In genomic region chr13:48717036-48717435, GRCm38 (mm10) we compare ENCODE assay signal across 22 mouse cellular contexts. TPM values are rescaled to one million over a fixed set of nuclear protein-coding genes. Genes with fewer than 3 reads are reported as not detected.
DNase-seq lines count a peak whose midpoint lies in the region; ATAC-seq and TF ChIP-seq lines count a peak whose summit lies in the region.
"Had no signal": no experiment of that assay in that cellular context is flagged by ENCODE, and none has a peak within 500 bp of the region (broad histone marks: within the 10 kb centered on the region; RNA-seq: fewer than 3 reads in every experiment).

No protein-coding gene starts in this region.

- ATAC-seq in stomach, embryonic 15.5 days (ENCODE audit: insufficient read depth, low FRiP score, low read depth), result peak; percentile 47; the same call in 1 of the 2 replicates
- ATAC-seq in inflammation-experienced regulatory T-cells, adult 6 months, result no peak
- ATAC-seq: CD4-positive, CD25-positive, alpha-beta regulatory T cell, adult 4 months; liver, embryonic 12.5 days; Patski had no signal

- TF ChIP-seq POLR2A in kidney, adult 2 months (IDR thresholded peaks at IDR 0.05; ENCODE audit: low read depth, low read length), result no peak

- H3K9me3 ChIP-seq in embryonic facial prominence, embryonic 10.5 days, result peaks cover 9% of the 10 kb centered on the region; the same call in 1 of the 2 replicates
- no peaks in the 10 kb centered on the region for H3K9me3 ChIP-seq in limb, embryonic 10.5 days (replicated peaks)
- no peaks in the 10 kb centered on the region for H3K9me3 ChIP-seq in stomach, embryonic 15.5 days
- H3K9me3 ChIP-seq: liver, embryonic 12.5 days had no signal

- DNase-seq in embryo, embryonic 10 days (ENCODE audit: low spot score), result peak; percentile 19
- DNase-seq in embryo, embryonic 9.5 days (ENCODE audit: extremely low spot score), result no peak
- peak; percentile 87 for DNase-seq in embryonic facial prominence, embryonic 10.5 days (ENCODE audit: low spot score)
- DNase-seq in limb, embryonic 10.5 days (ENCODE audit: low spot score), result peak; percentile 57
- DNase-seq in kidney, adult 2 months, result no peak
- DNase-seq in thymus, postnatal 36 days, result no peak
- DNase-seq: adrenal gland, postnatal 10 days; cerebellum, adult 11 months; cerebellum, postnatal 25 days; gastrocnemius, adult 2 months; heart, postnatal 4 days; lung, adult 2 months; lung, postnatal 4 days; right cerebral cortex, postnatal 25 days; thymus, postnatal 14 days had no signal

- H3K4me3 ChIP-seq in embryonic facial prominence, embryonic 10.5 days, result peak overlapping the region; percentile 4; the same call in 1 of the 2 replicates
- no peak overlapping the region; the same call in 1 of the 2 replicates for H3K4me3 ChIP-seq in limb, embryonic 10.5 days
- no peak overlapping the region for H3K4me3 ChIP-seq in stomach, embryonic 15.5 days (replicated peaks)
- no peak overlapping the region for H3K4me3 ChIP-seq in kidney, adult 2 months (ENCODE audit: insufficient read depth, low read depth, low read length)
- H3K4me3 ChIP-seq: gastrocnemius, adult 2 months; liver, embryonic 12.5 days had no signal

- 37% methylated on average over 16 of the region's 16 CpGs for WGBS in embryonic facial prominence, embryonic 10.5 days
- WGBS in limb, embryonic 10.5 days, result 28% methylated on average over 16 of the region's 16 CpGs
- WGBS in stomach, embryonic 15.5 days, result 15% methylated on average over 16 of the region's 16 CpGs
- WGBS in kidney, adult 2 months, result 44% methylated on average over 16 of the region's 16 CpGs

- H3K27me3 ChIP-seq in embryonic facial prominence, embryonic 10.5 days (replicated peaks; ENCODE audit: low read depth, poor library complexity, severe bottlenecking), result peaks cover 26% of the 10 kb centered on the region
- H3K27me3 ChIP-seq in limb, embryonic 10.5 days (ENCODE audit: low read depth, poor library complexity, severe bottlenecking), result peaks cover 18% of the 10 kb centered on the region; the same call in 1 of the 2 replicates
- H3K27me3 ChIP-seq in stomach, embryonic 15.5 days (replicated peaks), result no peaks in the 10 kb centered on the region
- H3K27me3 ChIP-seq in kidney, adult 2 months (replicated peaks; ENCODE audit: control insufficient read depth, insufficient read depth, low read length), result no peaks in the 10 kb centered on the region

- no peak overlapping the region for H3K9ac ChIP-seq in stomach, embryonic 15.5 days
- H3K9ac ChIP-seq: liver, embryonic 12.5 days had no signal

- peak overlapping the region; percentile 34 for H3K4me2 ChIP-seq in stomach, embryonic 15.5 days
- H3K4me2 ChIP-seq: liver, embryonic 12.5 days had no signal

- no peaks in the 10 kb centered on the region for H3K36me3 ChIP-seq in embryonic facial prominence, embryonic 10.5 days (replicated peaks)
- H3K36me3 ChIP-seq in limb, embryonic 10.5 days, result no peaks in the 10 kb centered on the region
- H3K36me3 ChIP-seq in stomach, embryonic 15.5 days, result no peaks in the 10 kb centered on the region
- H3K36me3 ChIP-seq in kidney, adult 2 months (ENCODE audit: control insufficient read depth, insufficient read depth, low read length), result no peaks in the 10 kb centered on the region
- H3K36me3 ChIP-seq: liver, embryonic 12.5 days had no signal

- no peak for TF ChIP-seq CTCF in kidney, adult 2 months (conservative IDR thresholded peaks at IDR 0.05; ENCODE audit: insufficient read depth, insufficient read length, low read depth, low read length)

- peaks cover 28% of the 10 kb centered on the region for H3K4me1 ChIP-seq in embryonic facial prominence, embryonic 10.5 days
- H3K4me1 ChIP-seq in limb, embryonic 10.5 days, result peaks cover 19% of the 10 kb centered on the region
- peaks cover 9% of the 10 kb centered on the region for H3K4me1 ChIP-seq in stomach, embryonic 15.5 days
- H3K4me1 ChIP-seq in kidney, adult 2 months (ENCODE audit: control insufficient read depth, insufficient read depth, low read length), result no peaks in the 10 kb centered on the region
- H3K4me1 ChIP-seq: liver, embryonic 12.5 days had no signal

- H3K27ac ChIP-seq in embryonic facial prominence, embryonic 10.5 days (replicated peaks), result peak overlapping the region; percentile 87
- H3K27ac ChIP-seq in limb, embryonic 10.5 days, result peak overlapping the region; percentile 85
- no peak overlapping the region for H3K27ac ChIP-seq in stomach, embryonic 15.5 days
- no peak overlapping the region for H3K27ac ChIP-seq in kidney, adult 2 months (ENCODE audit: insufficient read depth, low read depth, low read length)
- H3K27ac ChIP-seq: gastrocnemius, adult 2 months; liver, embryonic 12.5 days had no signal

RNA-seq across cellular contexts. Expression of gene Barx1, which starts 54.2 kb away (rescaled TPM):
- polyA plus RNA-seq in embryonic facial prominence, embryonic 10.5 days (2016; fragmentation: Nextera tagmentation; extraction: Ambion mirVana), result 43.5 and 57.9 TPM in 2 replicates
- 0.16 and 4.1 TPM in 2 replicates for polyA plus RNA-seq in limb, embryonic 10.5 days (2016; fragmentation: Nextera tagmentation; extraction: Ambion mirVana)
- polyA plus RNA-seq in stomach, embryonic 15.5 days (2015; fragmentation: Nextera tagmentation; extraction: Ambion mirVana), result 173 and 204 TPM in 2 replicates
- not detected in 2 replicates for polyA plus RNA-seq in kidney, adult 2 months (2012; rRNA removed)
- not detected for polyA plus RNA-seq in inflammation-experienced regulatory T-cells, adult 6 months (2017; shearing (Covaris generic))
- polyA plus RNA-seq: CD4-positive, CD25-positive, alpha-beta regulatory T cell, adult 4 months; large intestine, adult 2 months; midbrain, postnatal 0 days; Patski had no signal

Comparison
In these comparisons a context has a peak if more than half of its experiments do, and no peak if none do; other contexts are left out.
1. DNase-seq: peak in embryo, embryonic 10 days (single experiment), embryonic facial prominence, embryonic 10.5 days (single experiment) and limb, embryonic 10.5 days (single experiment); none in embryo, embryonic 9.5 days (single experiment), kidney, adult 2 months (single experiment) and thymus, postnatal 36 days (0 of 2).
2. H3K27ac ChIP-seq: peak in embryonic facial prominence, embryonic 10.5 days (single experiment) and limb, embryonic 10.5 days (single experiment); none in stomach, embryonic 15.5 days (single experiment) and kidney, adult 2 months (single experiment).